Mouse (Mus musculus): Measurements from ENCODE around the gene Hmgcr.

GRCm38 (mm10) chr13:96716311-96716710 lies 45.6 kb upstream of the Hmgcr start:
- TF ChIP-seq CTCF (IDR thresholded peaks at IDR 0.05; ENCODE audit: borderline replicate concordance, extremely low read depth, insufficient read depth, insufficient read length) = no peak
- TF ChIP-seq POLR2A (IDR thresholded peaks at IDR 0.05; ENCODE audit: borderline replicate concordance, extremely low read depth, insufficient read depth, insufficient read length, poor library complexity, severe bottlenecking) = no peak

Data from brain, embryonic 14.5 days (tissue).